Mouse (Mus musculus) brown adipose tissue, adult 24 weeks (tissue): ENCODE results near the gene Abcc2. TPM values are rescaled to one million over a fixed set of nuclear protein-coding genes. Genes with fewer than 3 reads are reported as not detected.

ENCODE experiments used
- H3K27ac ChIP-seq: fragments of 200-500 bp; replicated peaks from 2 replicates; pipeline ENCODE4 v1.5.1; 2012; ENCODE audit warnings: low read depth, mild to moderate bottlenecking, low read length
- H3K4me1 ChIP-seq: fragments of 200-500 bp; 2 replicates; pipeline ENCODE4 v1.6.1; 2012; ENCODE audit warnings: low read length, mixed read lengths; ENCODE audit not compliant: control insufficient read depth, insufficient read depth, insufficient read length
- H3K4me3 ChIP-seq: fragments of 200-500 bp; 2 replicates; pipeline ENCODE4 v1.5.1; 2012; ENCODE audit warnings: low read depth, mild to moderate bottlenecking, low read length, moderate library complexity; ENCODE audit not compliant: insufficient read depth
- polyA plus RNA-seq: library from polyadenylated mRNA; stranded (reverse); fragments of >200 nt; gene quantifications from 2 replicates; pipeline ENCODE4 v1.2.4, GENCODE M21; 2012; ENCODE audit not compliant: missing spikeins, insufficient read depth, insufficient read length

The Abcc2 gene
- polyA plus RNA-seq, 1 experiment: 1.1 TPM

- Histone ChIP-seq H3K4me3 (no peak overlapping the region), H3K4me1 (no peaks in the 10 kb centered on the region; the same call in 1 of the 2 replicates), H3K27ac (no peak overlapping the region)
Observed at GRCm38 (mm10) chr19:43769366-43769960, 12.5 kb upstream of the Abcc2 start.

- no peaks in the 10 kb centered on the region; the same call in 1 of the 2 replicates for H3K4me1 ChIP-seq
- no peak overlapping the region for H3K4me3 ChIP-seq
- H3K27ac ChIP-seq: no peak overlapping the region
Observed at GRCm38 (mm10) chr19:43770584-43770983, 11.4 kb upstream of the Abcc2 start.

GRCm38 (mm10) chr19:43771499-43771969, 10.5 kb upstream of the Abcc2 start:
- no peaks in the 10 kb centered on the region; the same call in 1 of the 2 replicates for H3K4me1 ChIP-seq
- no peak overlapping the region for H3K27ac ChIP-seq
- no peak overlapping the region for H3K4me3 ChIP-seq

- no peak overlapping the region for H3K27ac ChIP-seq
- no peak overlapping the region for H3K4me3 ChIP-seq
- H3K4me1 ChIP-seq: no peaks in the 10 kb centered on the region; the same call in 1 of the 2 replicates
Observed at GRCm38 (mm10) chr19:43772311-43772710, 9.7 kb upstream of the Abcc2 start.

GRCm38 (mm10) chr19:43775433-43775832, 6.6 kb upstream of the Abcc2 start:
- Histone ChIP-seq H3K27ac (no peak overlapping the region), H3K4me3 (no peak overlapping the region), H3K4me1 (no peaks in the 10 kb centered on the region)

GRCm38 (mm10) chr19:43776561-43776960, 5.4 kb upstream of the Abcc2 start:
- Histone ChIP-seq H3K4me1 (no peaks in the 10 kb centered on the region), H3K27ac (no peak overlapping the region), H3K4me3 (no peak overlapping the region)

- Histone ChIP-seq H3K4me1 (no peaks in the 10 kb centered on the region), H3K4me3 (no peak overlapping the region), H3K27ac (no peak overlapping the region)
Observed at GRCm38 (mm10) chr19:43777308-43777707, 4.7 kb upstream of the Abcc2 start.

GRCm38 (mm10) chr19:43780391-43780790, 1.6 kb upstream of the Abcc2 start:
- H3K4me1 ChIP-seq: no peaks in the 10 kb centered on the region
- no peak overlapping the region for H3K4me3 ChIP-seq
- no peak overlapping the region for H3K27ac ChIP-seq

- Histone ChIP-seq H3K27ac (no peak overlapping the region), H3K4me3 (no peak overlapping the region), H3K4me1 (no peaks in the 10 kb centered on the region)
Observed at GRCm38 (mm10) chr19:43784761-43785160, 2.8 kb downstream of the Abcc2 start.

- Histone ChIP-seq H3K4me3 (no peak overlapping the region), H3K27ac (no peak overlapping the region), H3K4me1 (no peaks in the 10 kb centered on the region)
Observed at GRCm38 (mm10) chr19:43786249-43787026, 4.4 kb downstream of the Abcc2 start.

- Histone ChIP-seq H3K4me1 (no peaks in the 10 kb centered on the region), H3K4me3 (no peak overlapping the region), H3K27ac (no peak overlapping the region)
Observed at GRCm38 (mm10) chr19:43789817-43790216, 7.8 kb downstream of the Abcc2 start.

GRCm38 (mm10) chr19:43792537-43792936, 10.5 kb downstream of the Abcc2 start:
- no peaks in the 10 kb centered on the region for H3K4me1 ChIP-seq

GRCm38 (mm10) chr19:43793951-43794350, 12.0 kb downstream of the Abcc2 start:
- H3K27ac ChIP-seq: no peak overlapping the region
- H3K4me3 ChIP-seq: no peak overlapping the region
- no peaks in the 10 kb centered on the region for H3K4me1 ChIP-seq

More at GRCm38 (mm10) chr19:43792537-43792936, 10.5 kb downstream of the Abcc2 start:
- Histone ChIP-seq H3K4me3 (no peak overlapping the region), H3K27ac (no peak overlapping the region)

- no peak overlapping the region for H3K4me3 ChIP-seq
- H3K27ac ChIP-seq: no peak overlapping the region
- H3K4me1 ChIP-seq: peaks cover 3% of the 10 kb centered on the region; the same call in 1 of the 2 replicates
Observed at GRCm38 (mm10) chr19:43795511-43795910, 13.5 kb downstream of the Abcc2 start.

- Histone ChIP-seq H3K4me3 (no peak overlapping the region), H3K4me1 (peaks cover 3% of the 10 kb centered on the region; the same call in 1 of the 2 replicates), H3K27ac (no peak overlapping the region)
Observed at GRCm38 (mm10) chr19:43797216-43797615, 15.2 kb downstream of the Abcc2 start.
